20 mouse cellular contexts compared by ENCODE assay signal in genomic region chr5:137541768-137542540, GRCm38 (mm10). TPM values are rescaled to one million over a fixed set of nuclear protein-coding genes. Genes with fewer than 3 reads are reported as not detected.
DNase-seq lines count a peak whose midpoint lies in the region; ATAC-seq and TF ChIP-seq lines count a peak whose summit lies in the region.
"Had no signal": no experiment of that assay in that cellular context is flagged by ENCODE, and none has a peak within 500 bp of the region (broad histone marks: within the 10 kb centered on the region; RNA-seq: fewer than 3 reads in every experiment).

No protein-coding gene starts in this region.

- no peak overlapping the region for H3K4me2 ChIP-seq in forebrain, embryonic 14.5 days (ENCODE audit: low read length)
- H3K4me2 ChIP-seq in forebrain, embryonic 12.5 days: no peak overlapping the region
- H3K4me2 ChIP-seq in midbrain, postnatal 0 days (ENCODE audit: low read depth, low read length, poor library complexity, severe bottlenecking): no peak overlapping the region
- no peak overlapping the region for H3K4me2 ChIP-seq in midbrain, embryonic 15.5 days
- H3K4me2 ChIP-seq: neural tube, embryonic 13.5 days had no signal

- no peak for ATAC-seq in forebrain, embryonic 14.5 days
- no peak for ATAC-seq in forebrain, embryonic 12.5 days (ENCODE audit: low FRiP score)
- no peak for ATAC-seq in midbrain, postnatal 0 days (ENCODE audit: low FRiP score)
- ATAC-seq in midbrain, embryonic 15.5 days (replicated peaks): no peak

- no peaks in the 10 kb centered on the region for H3K9me3 ChIP-seq in forebrain, embryonic 14.5 days (replicated peaks; ENCODE audit: control insufficient read depth, low read length)
- no peaks in the 10 kb centered on the region for H3K9me3 ChIP-seq in forebrain, embryonic 12.5 days
- no peaks in the 10 kb centered on the region for H3K9me3 ChIP-seq in midbrain, postnatal 0 days (ENCODE audit: low read length)
- no peaks in the 10 kb centered on the region for H3K9me3 ChIP-seq in midbrain, embryonic 15.5 days
- no peaks in the 10 kb centered on the region for H3K9me3 ChIP-seq in embryonic facial prominence, embryonic 10.5 days
- H3K9me3 ChIP-seq: limb, embryonic 10.5 days; midbrain, embryonic 10.5 days; neural tube, embryonic 13.5 days had no signal

- peak; percentile 56 for DNase-seq in forebrain, embryonic 14.5 days (ENCODE audit: low spot score)
- DNase-seq in midbrain, postnatal 0 days (ENCODE audit: low spot score): peak; percentile 77
- DNase-seq in cerebellum, postnatal 14 days: peak; percentile 84 to 88
- DNase-seq in embryonic facial prominence, embryonic 10.5 days (ENCODE audit: low spot score): no peak
- DNase-seq in gastrocnemius, postnatal 10 days: no peak
- no peak for DNase-seq in frontal cortex, postnatal 10 days (ENCODE audit: low spot score in 2 of 2)
- DNase-seq: embryo, embryonic 11 days; heart, adult 2 months; heart, postnatal 4 days; kidney, adult 9 months; lung, adult 2 months; right cerebral cortex, adult 18-20 months; thymus, postnatal 14 days had no signal

- H3K27me3 ChIP-seq in forebrain, embryonic 14.5 days (replicated peaks; ENCODE audit: control insufficient read depth, insufficient read depth, low read length): no peaks in the 10 kb centered on the region
- 0 out of 2 replicates have a peak, but pooled peaks cover 4% of the 10 kb centered on the region for H3K27me3 ChIP-seq in forebrain, embryonic 12.5 days
- no peaks in the 10 kb centered on the region for H3K27me3 ChIP-seq in midbrain, postnatal 0 days (ENCODE audit: insufficient read depth, low read length)
- H3K27me3 ChIP-seq in midbrain, embryonic 15.5 days (replicated peaks): no peaks in the 10 kb centered on the region
- H3K27me3 ChIP-seq in embryonic facial prominence, embryonic 10.5 days (replicated peaks; ENCODE audit: low read depth, poor library complexity, severe bottlenecking): no peaks in the 10 kb centered on the region

- 0 out of 2 replicates have a peak overlapping the region, but pooled peaks have one; percentile 9 for H3K27ac ChIP-seq in forebrain, embryonic 14.5 days (ENCODE audit: low read depth, low read length)
- no peak overlapping the region for H3K27ac ChIP-seq in forebrain, embryonic 12.5 days
- no peak overlapping the region for H3K27ac ChIP-seq in midbrain, postnatal 0 days (ENCODE audit: low read depth, low read length)
- no peak overlapping the region for H3K27ac ChIP-seq in midbrain, embryonic 15.5 days
- H3K27ac ChIP-seq in embryonic facial prominence, embryonic 10.5 days (replicated peaks): no peak overlapping the region
- H3K27ac ChIP-seq: heart, adult 2 months; limb, embryonic 10.5 days; midbrain, embryonic 10.5 days; neural tube, embryonic 13.5 days had no signal

- H3K4me1 ChIP-seq in forebrain, embryonic 14.5 days (ENCODE audit: control insufficient read depth, insufficient read depth, low read length): peaks cover 5% of the 10 kb centered on the region; the same call in 1 of the 2 replicates
- peaks cover 7% of the 10 kb centered on the region; the same call in 1 of the 2 replicates for H3K4me1 ChIP-seq in forebrain, embryonic 12.5 days
- H3K4me1 ChIP-seq in midbrain, postnatal 0 days (ENCODE audit: insufficient read depth, low read length): no peaks in the 10 kb centered on the region
- H3K4me1 ChIP-seq in midbrain, embryonic 15.5 days: no peaks in the 10 kb centered on the region
- H3K4me1 ChIP-seq in embryonic facial prominence, embryonic 10.5 days: no peaks in the 10 kb centered on the region
- H3K4me1 ChIP-seq: limb, embryonic 10.5 days had no signal

- TF ChIP-seq CTCF in midbrain, postnatal 0 days (IDR thresholded peaks at IDR 0.05): no peak

- no peak overlapping the region for H3K4me3 ChIP-seq in forebrain, embryonic 14.5 days (ENCODE audit: low read depth, low read length)
- H3K4me3 ChIP-seq in forebrain, embryonic 12.5 days (replicated peaks): no peak overlapping the region
- H3K4me3 ChIP-seq in midbrain, postnatal 0 days (ENCODE audit: low read depth, low read length): no peak overlapping the region
- no peak overlapping the region for H3K4me3 ChIP-seq in midbrain, embryonic 15.5 days
- no peak overlapping the region for H3K4me3 ChIP-seq in embryonic facial prominence, embryonic 10.5 days
- H3K4me3 ChIP-seq: heart, adult 2 months; limb, embryonic 10.5 days; midbrain, embryonic 10.5 days; neural tube, embryonic 13.5 days had no signal

- WGBS in forebrain, embryonic 14.5 days: 62% methylated on average over 5 of the region's 5 CpGs
- WGBS in forebrain, embryonic 12.5 days: 78% methylated on average over 5 of the region's 5 CpGs
- 59% methylated on average over 5 of the region's 5 CpGs for WGBS in midbrain, postnatal 0 days
- WGBS in midbrain, embryonic 15.5 days: 72% methylated on average over 5 of the region's 5 CpGs
- 80% methylated on average over 5 of the region's 5 CpGs for WGBS in embryonic facial prominence, embryonic 10.5 days

- no peaks in the 10 kb centered on the region for H3K36me3 ChIP-seq in forebrain, embryonic 14.5 days (ENCODE audit: control insufficient read depth, insufficient read depth, low read length)
- H3K36me3 ChIP-seq in forebrain, embryonic 12.5 days (replicated peaks): no peaks in the 10 kb centered on the region
- no peaks in the 10 kb centered on the region for H3K36me3 ChIP-seq in midbrain, postnatal 0 days (ENCODE audit: insufficient read depth, low read length)
- no peaks in the 10 kb centered on the region for H3K36me3 ChIP-seq in midbrain, embryonic 15.5 days (replicated peaks)
- no peaks in the 10 kb centered on the region for H3K36me3 ChIP-seq in embryonic facial prominence, embryonic 10.5 days (replicated peaks)
- H3K36me3 ChIP-seq: limb, embryonic 10.5 days; midbrain, embryonic 10.5 days; neural tube, embryonic 13.5 days had no signal

- H3K9ac ChIP-seq in forebrain, embryonic 14.5 days (ENCODE audit: low read length): no peak overlapping the region
- no peak overlapping the region for H3K9ac ChIP-seq in forebrain, embryonic 12.5 days
- no peak overlapping the region for H3K9ac ChIP-seq in midbrain, postnatal 0 days (replicated peaks; ENCODE audit: low read length, poor library complexity, severe bottlenecking)
- no peak overlapping the region for H3K9ac ChIP-seq in midbrain, embryonic 15.5 days
- H3K9ac ChIP-seq: neural tube, embryonic 13.5 days had no signal

RNA-seq across cellular contexts. Expression of gene Gnb2, which starts 8.6 kb away (rescaled TPM):
- 598 and 644 TPM in 2 replicates for polyA plus RNA-seq in forebrain, embryonic 14.5 days (2014; fragmentation: Nextera tagmentation; extraction: Ambion mirVana)
- 411 and 417 TPM in 2 replicates for polyA plus RNA-seq in forebrain, embryonic 12.5 days (2016; fragmentation: Nextera tagmentation; extraction: Ambion mirVana)
- 1,154 and 1,456 TPM in 2 replicates for total RNA-seq in midbrain, postnatal 0 days (2014; rRNA removed)
- 590 and 632 TPM in 2 replicates for polyA plus RNA-seq in midbrain, postnatal 0 days (2015; fragmentation: Nextera tagmentation; extraction: Ambion mirVana)
- 525 and 570 TPM in 2 replicates for polyA plus RNA-seq in midbrain, embryonic 15.5 days (2015; fragmentation: Nextera tagmentation; extraction: Ambion mirVana)
- polyA plus RNA-seq in embryonic facial prominence, embryonic 10.5 days (2016; fragmentation: Nextera tagmentation; extraction: Ambion mirVana): 276 and 281 TPM in 2 replicates
- 100 to 1,000 TPM; 301 to 324 TPM for total RNA-seq in gastrocnemius, postnatal 10 days (2021)

RNA-seq across cellular contexts. Expression of gene Epo, which starts 8.9 kb away (rescaled TPM):
- not detected in 2 replicates for polyA plus RNA-seq in forebrain, embryonic 14.5 days (2014; fragmentation: Nextera tagmentation; extraction: Ambion mirVana)
- polyA plus RNA-seq in forebrain, embryonic 12.5 days (2016; fragmentation: Nextera tagmentation; extraction: Ambion mirVana): 0.38 and 0.47 TPM in 2 replicates
- not detected in 2 replicates for total RNA-seq in midbrain, postnatal 0 days (2014; rRNA removed)
- polyA plus RNA-seq in midbrain, postnatal 0 days (2015; fragmentation: Nextera tagmentation; extraction: Ambion mirVana): not detected in 2 replicates
- polyA plus RNA-seq in midbrain, embryonic 15.5 days (2015; fragmentation: Nextera tagmentation; extraction: Ambion mirVana): not detected in 2 replicates
- 2.1 and 2.3 TPM in 2 replicates for polyA plus RNA-seq in embryonic facial prominence, embryonic 10.5 days (2016; fragmentation: Nextera tagmentation; extraction: Ambion mirVana)
- total RNA-seq in gastrocnemius, postnatal 10 days (2021): not detected
- total RNA-seq: heart, adult 2 months; heart, postnatal 4 days; layer of hippocampus, postnatal 10 days had no signal
- polyA plus RNA-seq: frontal cortex, adult 2 months; heart, adult 2 months; lung, adult 2 months; neural tube, embryonic 13.5 days had no signal

RNA-seq across cellular contexts. Expression of gene Actl6b, which starts 11.4 kb away (rescaled TPM):
- 184 and 201 TPM in 2 replicates for polyA plus RNA-seq in forebrain, embryonic 14.5 days (2014; fragmentation: Nextera tagmentation; extraction: Ambion mirVana)
- polyA plus RNA-seq in forebrain, embryonic 12.5 days (2016; fragmentation: Nextera tagmentation; extraction: Ambion mirVana): 76.1 and 80.3 TPM in 2 replicates
- total RNA-seq in midbrain, postnatal 0 days (2014; rRNA removed): 248 and 270 TPM in 2 replicates
- polyA plus RNA-seq in midbrain, postnatal 0 days (2015; fragmentation: Nextera tagmentation; extraction: Ambion mirVana): 264 and 287 TPM in 2 replicates
- polyA plus RNA-seq in midbrain, embryonic 15.5 days (2015; fragmentation: Nextera tagmentation; extraction: Ambion mirVana): 339 and 342 TPM in 2 replicates
- 4.5 and 5.4 TPM in 2 replicates for polyA plus RNA-seq in embryonic facial prominence, embryonic 10.5 days (2016; fragmentation: Nextera tagmentation; extraction: Ambion mirVana)
- under 1 TPM in 1 of 2 experiments, not detected in 1; 0.16 TPM for total RNA-seq in gastrocnemius, postnatal 10 days (2021)
- total RNA-seq: heart, adult 2 months; heart, postnatal 4 days had no signal
- polyA plus RNA-seq: heart, adult 2 months; limb, embryonic 10.5 days; lung, adult 2 months had no signal

RNA-seq across cellular contexts. Expression of gene Gigyf1, which starts 23.6 kb away (rescaled TPM):
- 11.5 and 13.0 TPM in 2 replicates for polyA plus RNA-seq in forebrain, embryonic 14.5 days (2014; fragmentation: Nextera tagmentation; extraction: Ambion mirVana)
- 18.7 TPM in 2 replicates for polyA plus RNA-seq in forebrain, embryonic 12.5 days (2016; fragmentation: Nextera tagmentation; extraction: Ambion mirVana)
- total RNA-seq in midbrain, postnatal 0 days (2014; rRNA removed): 23.6 and 30.8 TPM in 2 replicates
- polyA plus RNA-seq in midbrain, postnatal 0 days (2015; fragmentation: Nextera tagmentation; extraction: Ambion mirVana): 16.3 and 17.8 TPM in 2 replicates
- polyA plus RNA-seq in midbrain, embryonic 15.5 days (2015; fragmentation: Nextera tagmentation; extraction: Ambion mirVana): 20.2 and 23.5 TPM in 2 replicates
- 15.2 and 15.3 TPM in 2 replicates for polyA plus RNA-seq in embryonic facial prominence, embryonic 10.5 days (2016; fragmentation: Nextera tagmentation; extraction: Ambion mirVana)
- 10 to 100 TPM; 23.0 to 25.3 TPM for total RNA-seq in gastrocnemius, postnatal 10 days (2021)

RNA-seq across cellular contexts. Expression of gene Tfr2, which starts 27.7 kb away (rescaled TPM):
- polyA plus RNA-seq in forebrain, embryonic 14.5 days (2014; fragmentation: Nextera tagmentation; extraction: Ambion mirVana): 1.8 and 1.9 TPM in 2 replicates
- polyA plus RNA-seq in forebrain, embryonic 12.5 days (2016; fragmentation: Nextera tagmentation; extraction: Ambion mirVana): 1.1 and 1.7 TPM in 2 replicates
- 22.3 and 29.6 TPM in 2 replicates for total RNA-seq in midbrain, postnatal 0 days (2014; rRNA removed)
- 21.7 and 22.7 TPM in 2 replicates for polyA plus RNA-seq in midbrain, postnatal 0 days (2015; fragmentation: Nextera tagmentation; extraction: Ambion mirVana)
- polyA plus RNA-seq in midbrain, embryonic 15.5 days (2015; fragmentation: Nextera tagmentation; extraction: Ambion mirVana): 6.2 and 7.9 TPM in 2 replicates
- polyA plus RNA-seq in embryonic facial prominence, embryonic 10.5 days (2016; fragmentation: Nextera tagmentation; extraction: Ambion mirVana): 1.7 and 2.2 TPM in 2 replicates
- total RNA-seq in gastrocnemius, postnatal 10 days (2021): under 1 TPM in 1 of 2 experiments, not detected in 1; 0.56 TPM

Comparison
In these comparisons a context has a peak if more than half of its experiments do, and no peak if none do; other contexts are left out.
1. DNase-seq: peak in forebrain, embryonic 14.5 days (single experiment), midbrain, postnatal 0 days (single experiment) and cerebellum, postnatal 14 days (2 of 2); none in embryonic facial prominence, embryonic 10.5 days (single experiment), gastrocnemius, postnatal 10 days (single experiment) and frontal cortex, postnatal 10 days (0 of 2).
2. RNA of gene Actl6b, which starts 11.4 kb away (polyA plus RNA-seq): 339 to 342 TPM in midbrain, embryonic 15.5 days, 264 to 287 TPM in midbrain, postnatal 0 days, 184 to 201 TPM in forebrain, embryonic 14.5 days and 76.1 to 80.3 TPM in forebrain, embryonic 12.5 days; 4.5 to 5.4 TPM in embryonic facial prominence, embryonic 10.5 days; every median in the first group is over 10 times any median in the second.